Mouse (Mus musculus) layer of hippocampus, adult 8-10 months (tissue): ENCODE data around the gene Plekhh1. TPM values are rescaled to one million over a fixed set of nuclear protein-coding genes. Genes with fewer than 3 reads are reported as not detected.

Experiments
- DNase-seq, 2 experiments: peaks; one replicate each; pipeline ENCODE4 v3.0.0; 2022; ENCODE audit warnings: low spot score in 2 of 2
- total RNA-seq, 4 experiments: library from RNA; stranded (reverse); gene quantifications; 2 replicates each; pipeline ENCODE4 v1.2.4; 2022

Gene Plekhh1
- total RNA-seq, 4 experiments from 2014 or later: 18.4 to 19.5 (median 18.9) TPM

- DNase-seq: no peak
Measured at GRCm38 (mm10) chr12:79070736-79071333, 41.9 kb downstream of the Plekhh1 start.

GRCm38 (mm10) chr12:79072576-79072975 is 43.6 kb downstream of the Plekhh1 start:
- DNase-seq: no peak

GRCm38 (mm10) chr12:79073362-79073761 is 44.4 kb downstream of the Plekhh1 start:
- DNase-seq: no peak

GRCm38 (mm10) chr12:79089182-79089812 is 60.3 kb downstream of the Plekhh1 start, which contains the start of gene Pigh:
Pigh (minus strand) TSS chr12:79089651.
- peak; percentile 74 to 77 for DNase-seq

- DNase-seq: peak; percentile 12 to 57
Measured at GRCm38 (mm10) chr12:79092569-79092968, 63.6 kb downstream of the Plekhh1 start.

GRCm38 (mm10) chr12:79097106-79097752 is 68.3 kb downstream of the Plekhh1 start:
- DNase-seq: peak in 1 of 2 experiments; percentile 9

- no peak for DNase-seq
Measured at GRCm38 (mm10) chr12:79103773-79104172, 74.8 kb downstream of the Plekhh1 start.

GRCm38 (mm10) chr12:79104544-79104943 is 75.6 kb downstream of the Plekhh1 start:
- no peak for DNase-seq

- no peak for DNase-seq
Measured at GRCm38 (mm10) chr12:79105312-79105711, 76.3 kb downstream of the Plekhh1 start.

- no peak for DNase-seq
Measured at GRCm38 (mm10) chr12:79118991-79119390, 90.0 kb downstream of the Plekhh1 start.

GRCm38 (mm10) chr12:79122820-79123219 is 93.9 kb downstream of the Plekhh1 start:
- DNase-seq: no peak

- DNase-seq: peak; percentile 38 to 46
Measured at GRCm38 (mm10) chr12:79130299-79131177, 101.6 kb downstream of the Plekhh1 start, which contains the start of gene Arg2. Arg2 (plus strand) TSS chr12:79130777.

Other genes starting within 250 kb of the Plekhh1 start
- 100 to 1,000 TPM; 242 to 278 (median 250) TPM for gene Atp6v1d, start 167.5 kb upstream of the Plekhh1 start, total RNA-seq
- 10 to 100 TPM; 46.6 to 56.8 (median 50.9) TPM for gene Eif2s1, start 167.3 kb upstream of the Plekhh1 start, total RNA-seq
- gene Plek2, start 122.2 kb upstream of the Plekhh1 start, total RNA-seq: under 1 TPM in 3 of 4 experiments, not detected in 1; 0.21 to 0.49 (median 0.34) TPM
- 10 to 100 TPM; 26.8 to 32.8 (median 29.8) TPM for gene Tmem229b, start 21.5 kb upstream of the Plekhh1 start, total RNA-seq
- gene Pigh, start 60.5 kb downstream of the Plekhh1 start, total RNA-seq: 10 to 100 TPM in 3 of 4 experiments, 1 to 10 TPM in 1; 9.9 to 12.7 (median 11.0) TPM
- gene Arg2, start 101.6 kb downstream of the Plekhh1 start, total RNA-seq: 1 to 10 TPM; 3.5 to 4.9 (median 3.8) TPM
- 100 to 1,000 TPM; 161 to 184 (median 167) TPM for gene Vti1b, start 143.5 kb downstream of the Plekhh1 start, total RNA-seq
- gene Rdh11, start 163.1 kb downstream of the Plekhh1 start, total RNA-seq: 10 to 100 TPM; 18.5 to 23.9 (median 22.2) TPM
- 1 to 10 TPM; 2.5 to 3.4 (median 3.2) TPM for gene Rdh12, start 179.8 kb downstream of the Plekhh1 start, total RNA-seq